Mouse (Mus musculus): Measurements from ENCODE around the gene Rgl3.

- TF ChIP-seq CTCF (IDR thresholded peaks at IDR 0.05; ENCODE audit: low read depth) (no peak), EP300 (IDR thresholded peaks at IDR 0.05; ENCODE audit: low read depth) (no peak)
Measured at GRCm38 (mm10) chr9:21925034-21925433, 64.2 kb downstream of the Rgl3 start.
